Mouse (Mus musculus): ENCODE data around the gene Hsd17b11. TPM values are rescaled to one million over a fixed set of nuclear protein-coding genes. Genes with fewer than 3 reads are reported as not detected.

Gene Hsd17b11
- polyA plus RNA-seq, 1 experiment from 2014 or later: 2.6 TPM

GRCm38 (mm10) chr5:104006811-104007210, 14.9 kb downstream of the Hsd17b11 start:
- no peaks in the 10 kb centered on the region for H3K27me3 ChIP-seq
- H3K4me3 ChIP-seq (replicated peaks): no peak overlapping the region
- WGBS (ENCODE audit: insufficient replicate concordance): 48% methylated on average over 3 of the region's 3 CpGs
- peaks cover 9% of the 10 kb centered on the region; the same call in 1 of the 2 replicates for H3K4me1 ChIP-seq (replicated peaks)
- H3K9ac ChIP-seq: no peak overlapping the region
- no peaks in the 10 kb centered on the region for H3K9me3 ChIP-seq (replicated peaks)
- ATAC-seq (ENCODE audit: insufficient read depth): no peak
- H3K27ac ChIP-seq (replicated peaks): no peak overlapping the region
- H3K4me2 ChIP-seq: no peak overlapping the region
- H3K36me3 ChIP-seq (replicated peaks): peaks cover 13% of the 10 kb centered on the region

GRCm38 (mm10) chr5:104003955-104004354, 17.8 kb downstream of the Hsd17b11 start:
- H3K36me3 ChIP-seq (replicated peaks): peaks cover 8% of the 10 kb centered on the region; the same call in 1 of the 2 replicates
- 57% methylated on average over 2 of the region's 2 CpGs for WGBS (ENCODE audit: insufficient replicate concordance)
- ATAC-seq (ENCODE audit: insufficient read depth): no peak

GRCm38 (mm10) chr5:104003256-104003931, 18.3 kb downstream of the Hsd17b11 start:
- 61% methylated on average over 15 of the region's 15 CpGs for WGBS (ENCODE audit: insufficient replicate concordance)

More at GRCm38 (mm10) chr5:104003955-104004354, 17.8 kb downstream of the Hsd17b11 start:
- Histone ChIP-seq H3K9ac (no peak overlapping the region), H3K4me3 (replicated peaks) (no peak overlapping the region), H3K9me3 (replicated peaks) (no peaks in the 10 kb centered on the region), H3K27me3 (no peaks in the 10 kb centered on the region), H3K27ac (replicated peaks) (no peak overlapping the region), H3K4me1 (replicated peaks) (peaks cover 9% of the 10 kb centered on the region; the same call in 1 of the 2 replicates), H3K4me2 (no peak overlapping the region)

GRCm38 (mm10) chr5:104002549-104003255, 19.0 kb downstream of the Hsd17b11 start:
- peak; percentile 53 for ATAC-seq (ENCODE audit: insufficient read depth)
- H3K27ac ChIP-seq (replicated peaks): peak overlapping the region; percentile 6
- H3K9me3 ChIP-seq (replicated peaks): no peaks in the 10 kb centered on the region
- H3K27me3 ChIP-seq: no peaks in the 10 kb centered on the region
- 64% methylated on average over 18 of the region's 18 CpGs for WGBS (ENCODE audit: insufficient replicate concordance)
- H3K4me2 ChIP-seq: peak overlapping the region; percentile 16
- H3K4me3 ChIP-seq (replicated peaks): no peak overlapping the region
- peaks cover 9% of the 10 kb centered on the region; the same call in 1 of the 2 replicates for H3K4me1 ChIP-seq (replicated peaks)
- H3K36me3 ChIP-seq (replicated peaks): 0 out of 2 replicates have a peak, but pooled peaks cover 4% of the 10 kb centered on the region
- no peak overlapping the region for H3K9ac ChIP-seq

More at GRCm38 (mm10) chr5:104003256-104003931, 18.3 kb downstream of the Hsd17b11 start:
- no peak for ATAC-seq (ENCODE audit: insufficient read depth)
- H3K4me2 ChIP-seq: peak overlapping the region; percentile 16
- no peak overlapping the region for H3K4me3 ChIP-seq (replicated peaks)
- H3K9ac ChIP-seq: no peak overlapping the region
- H3K27me3 ChIP-seq: no peaks in the 10 kb centered on the region
- peak overlapping the region; percentile 6; the same call in 1 of the 2 replicates for H3K27ac ChIP-seq (replicated peaks)
- no peaks in the 10 kb centered on the region for H3K9me3 ChIP-seq (replicated peaks)
- H3K36me3 ChIP-seq (replicated peaks): peaks cover 8% of the 10 kb centered on the region; the same call in 1 of the 2 replicates
- H3K4me1 ChIP-seq (replicated peaks): peaks cover 9% of the 10 kb centered on the region; the same call in 1 of the 2 replicates

GRCm38 (mm10) chr5:103999738-104000137, 22.0 kb downstream of the Hsd17b11 start:
- no peak for ATAC-seq (ENCODE audit: insufficient read depth)
- Histone ChIP-seq H3K36me3 (replicated peaks) (no peaks in the 10 kb centered on the region), H3K4me2 (no peak overlapping the region), H3K27ac (replicated peaks) (no peak overlapping the region), H3K4me3 (replicated peaks) (no peak overlapping the region), H3K9ac (no peak overlapping the region), H3K27me3 (no peaks in the 10 kb centered on the region), H3K4me1 (replicated peaks) (peaks cover 18% of the 10 kb centered on the region), H3K9me3 (replicated peaks) (no peaks in the 10 kb centered on the region)
- WGBS (ENCODE audit: insufficient replicate concordance): 7% methylated on average over 5 of the region's 5 CpGs

DNA sequence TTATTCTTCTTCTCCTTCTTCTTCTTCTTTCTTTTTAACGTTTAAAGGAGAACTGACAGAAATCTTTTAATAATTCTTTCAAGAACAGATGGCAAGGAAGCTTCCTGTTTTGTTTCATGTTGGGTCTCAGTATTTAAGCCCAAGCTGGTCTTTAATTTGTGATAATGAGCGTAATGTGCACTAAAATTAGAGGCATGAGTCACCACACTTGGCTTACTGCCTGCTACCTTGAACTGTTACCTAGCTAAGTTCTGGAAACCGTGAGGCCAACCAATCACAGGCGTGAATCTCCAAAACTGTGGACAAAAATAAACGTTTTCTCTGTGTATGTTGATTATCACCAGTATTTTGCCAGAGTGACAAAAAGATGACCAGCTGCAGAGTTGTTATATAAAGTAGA, 23.0 kb downstream of the Hsd17b11 start:
- Histone ChIP-seq H3K4me3 (replicated peaks) (no peak overlapping the region), H3K27me3 (no peaks in the 10 kb centered on the region), H3K4me1 (replicated peaks) (peaks cover 20% of the 10 kb centered on the region), H3K9me3 (replicated peaks) (no peaks in the 10 kb centered on the region), H3K27ac (replicated peaks) (no peak overlapping the region), H3K36me3 (replicated peaks) (no peaks in the 10 kb centered on the region), H3K9ac (no peak overlapping the region), H3K4me2 (no peak overlapping the region)
- 47% methylated on average over 5 of the region's 5 CpGs for WGBS (ENCODE audit: insufficient replicate concordance)
- no peak for ATAC-seq (ENCODE audit: insufficient read depth)

GRCm38 (mm10) chr5:103995181-103995580, 26.5 kb downstream of the Hsd17b11 start:
- WGBS (ENCODE audit: insufficient replicate concordance): 38% methylated on average over 3 of the region's 3 CpGs
- Histone ChIP-seq H3K27ac (replicated peaks) (no peak overlapping the region), H3K36me3 (replicated peaks) (no peaks in the 10 kb centered on the region), H3K27me3 (no peaks in the 10 kb centered on the region), H3K4me3 (replicated peaks) (no peak overlapping the region), H3K4me2 (0 out of 2 replicates have a peak overlapping the region, but pooled peaks have one; percentile 1), H3K9me3 (replicated peaks) (no peaks in the 10 kb centered on the region), H3K9ac (no peak overlapping the region), H3K4me1 (replicated peaks) (peaks cover 14% of the 10 kb centered on the region)
- peak; percentile 77 for ATAC-seq (ENCODE audit: insufficient read depth)

- 29% methylated on average over 4 of the region's 4 CpGs for WGBS (ENCODE audit: insufficient replicate concordance)
- peak; percentile 89 for ATAC-seq (ENCODE audit: insufficient read depth)
- H3K9ac ChIP-seq: no peak overlapping the region
- H3K36me3 ChIP-seq (replicated peaks): peaks cover 2% of the 10 kb centered on the region; the same call in 1 of the 2 replicates
- no peak overlapping the region for H3K27ac ChIP-seq (replicated peaks)
- 0 out of 2 replicates have a peak overlapping the region, but pooled peaks have one; percentile 1 for H3K4me2 ChIP-seq
- no peak overlapping the region for H3K4me3 ChIP-seq (replicated peaks)
- H3K27me3 ChIP-seq: no peaks in the 10 kb centered on the region
- peaks cover 14% of the 10 kb centered on the region for H3K4me1 ChIP-seq (replicated peaks)
- H3K9me3 ChIP-seq (replicated peaks): no peaks in the 10 kb centered on the region
These were observed 27.1 kb downstream of the Hsd17b11 start for GRCm38 (mm10) chr5:103994669-103995068.

DNA sequence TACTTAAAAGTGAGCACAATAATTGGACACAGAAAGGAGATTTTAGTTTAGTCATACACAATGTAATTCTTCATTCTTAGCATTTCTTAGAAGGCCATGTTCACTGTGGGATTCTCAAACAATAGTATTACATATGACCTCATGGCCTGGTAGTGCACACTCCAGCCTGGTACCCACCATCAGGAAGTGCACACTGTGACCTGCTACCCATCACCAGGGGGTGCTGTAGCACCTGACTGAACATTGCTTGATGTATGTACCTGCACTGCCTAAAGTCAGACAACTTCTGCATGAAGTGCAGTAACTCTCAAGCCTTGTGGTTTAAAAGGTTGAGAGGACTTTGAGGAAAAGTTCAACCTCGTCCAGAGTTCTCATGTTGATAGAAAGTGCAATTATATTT, 28.1 kb downstream of the Hsd17b11 start:
- no peak for ATAC-seq (ENCODE audit: insufficient read depth)
- H3K27ac ChIP-seq (replicated peaks): no peak overlapping the region
- H3K4me3 ChIP-seq (replicated peaks): no peak overlapping the region
- no peak overlapping the region for H3K9ac ChIP-seq
- no peak overlapping the region for H3K4me2 ChIP-seq
- peaks cover 12% of the 10 kb centered on the region; the same call in 1 of the 2 replicates for H3K36me3 ChIP-seq (replicated peaks)
- H3K4me1 ChIP-seq (replicated peaks): peaks cover 14% of the 10 kb centered on the region
- H3K27me3 ChIP-seq: no peaks in the 10 kb centered on the region
- H3K9me3 ChIP-seq (replicated peaks): no peaks in the 10 kb centered on the region
- 49% methylated on average over 1 of the region's 1 CpGs for WGBS (ENCODE audit: insufficient replicate concordance)

GRCm38 (mm10) chr5:103992831-103993230, 28.9 kb downstream of the Hsd17b11 start:
- no peak overlapping the region for H3K4me2 ChIP-seq
- no peak for ATAC-seq (ENCODE audit: insufficient read depth)
- H3K4me1 ChIP-seq (replicated peaks): peaks cover 14% of the 10 kb centered on the region
- no peaks in the 10 kb centered on the region for H3K27me3 ChIP-seq
- no peak overlapping the region for H3K27ac ChIP-seq (replicated peaks)
- peaks cover 12% of the 10 kb centered on the region; the same call in 1 of the 2 replicates for H3K36me3 ChIP-seq (replicated peaks)
- no peak overlapping the region for H3K9ac ChIP-seq
- no peaks in the 10 kb centered on the region for H3K9me3 ChIP-seq (replicated peaks)
- 76% methylated on average over 9 of the region's 9 CpGs for WGBS (ENCODE audit: insufficient replicate concordance)
- H3K4me3 ChIP-seq (replicated peaks): no peak overlapping the region
